Mouse (Mus musculus): ENCODE results near the gene B3gnt3.
"Not testable (repeated sequence)": the region's sequence is repeated elsewhere in the genome, so short reads cannot be mapped to it uniquely, and the experiment has no call there.

Gene B3gnt3

DNA sequence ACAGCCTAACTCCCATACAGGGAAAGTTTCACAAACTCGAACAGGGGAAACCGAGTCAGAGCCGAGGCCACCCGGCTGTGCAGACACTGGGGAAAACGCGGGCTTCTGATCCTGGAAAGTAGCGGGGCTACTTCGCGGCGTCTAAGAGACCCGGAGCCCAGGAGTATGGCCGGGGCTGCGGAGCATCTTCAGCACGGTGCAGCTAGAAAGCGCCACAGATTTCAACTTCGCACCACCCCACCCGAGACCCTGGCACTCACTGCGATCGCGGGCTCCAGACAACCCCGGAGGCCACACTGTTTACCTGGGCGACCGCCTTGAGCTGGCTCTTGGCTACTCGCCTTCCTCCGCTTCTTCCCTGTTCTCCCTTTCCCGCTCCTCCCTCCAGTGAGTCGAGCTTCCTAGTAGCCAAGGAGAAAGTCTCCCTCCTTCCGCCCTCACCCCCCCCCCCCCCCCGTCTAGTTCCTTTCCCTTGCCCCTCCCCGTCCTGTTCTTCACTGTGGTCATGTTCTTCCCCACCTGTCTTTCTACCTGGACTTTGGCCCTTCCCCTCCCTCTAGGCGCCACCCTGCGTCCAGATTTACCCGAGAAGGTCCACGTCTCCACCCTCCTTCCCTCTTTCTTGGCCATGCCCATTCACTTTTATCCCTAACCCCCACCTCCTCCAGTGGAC lies at the start of gene B3gnt3:
Gene B3gnt3 (minus strand): TSS at position 376 of the 673 bp plus-strand sequence.
- no peak for DNase-seq (ENCODE audit: low spot score in 2 of 2)

DNA sequence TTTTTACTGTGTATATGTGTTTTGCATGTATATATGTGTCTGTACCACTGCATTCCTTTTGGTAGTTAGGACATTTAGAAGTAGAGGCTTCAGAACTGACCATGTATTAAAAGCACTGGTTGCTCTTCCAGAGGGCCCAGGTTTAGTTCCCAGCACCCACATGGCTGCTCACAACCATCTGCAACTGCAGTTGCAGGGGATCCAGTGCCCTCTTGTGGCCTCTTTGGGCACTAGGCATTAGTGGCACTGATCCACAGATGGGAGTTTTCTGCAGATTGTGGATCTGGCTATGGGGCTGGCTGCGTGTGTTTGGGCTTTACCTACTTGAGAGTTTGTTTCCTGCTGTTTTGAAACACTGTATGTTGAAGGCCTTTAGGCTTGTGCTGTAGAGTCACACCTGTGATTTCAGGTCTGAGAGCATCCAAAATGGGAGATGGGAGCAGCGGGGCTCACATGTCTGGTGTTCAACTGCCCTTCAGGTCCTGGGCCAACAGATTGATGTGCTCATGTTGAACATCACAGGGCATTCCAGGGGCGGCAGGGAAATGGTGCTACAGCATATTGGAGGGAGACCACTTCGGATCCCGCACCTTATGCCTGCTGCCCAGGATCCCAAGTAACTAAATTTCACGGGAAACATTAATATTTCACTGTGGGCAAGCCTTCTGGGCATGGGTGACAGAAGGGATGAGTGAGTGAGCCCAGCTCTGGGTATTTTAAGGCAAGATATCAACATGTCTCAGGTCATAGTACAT lies 47.9 kb upstream of the B3gnt3 start:
- DNase-seq (ENCODE audit: low spot score in 2 of 2) = not testable (repeated sequence)

GRCm38 (mm10) chr8:71747082-71747481 lies 45.5 kb upstream of the B3gnt3 start:
- DNase-seq (ENCODE audit: low spot score in 2 of 2) = not testable (repeated sequence)

- DNase-seq (ENCODE audit: low spot score in 2 of 2) = no peak
Measured at GRCm38 (mm10) chr8:71745322-71745721, 43.7 kb upstream of the B3gnt3 start.

GRCm38 (mm10) chr8:71742783-71743182 lies 41.2 kb upstream of the B3gnt3 start:
- DNase-seq (ENCODE audit: low spot score in 2 of 2) = no peak

DNA sequence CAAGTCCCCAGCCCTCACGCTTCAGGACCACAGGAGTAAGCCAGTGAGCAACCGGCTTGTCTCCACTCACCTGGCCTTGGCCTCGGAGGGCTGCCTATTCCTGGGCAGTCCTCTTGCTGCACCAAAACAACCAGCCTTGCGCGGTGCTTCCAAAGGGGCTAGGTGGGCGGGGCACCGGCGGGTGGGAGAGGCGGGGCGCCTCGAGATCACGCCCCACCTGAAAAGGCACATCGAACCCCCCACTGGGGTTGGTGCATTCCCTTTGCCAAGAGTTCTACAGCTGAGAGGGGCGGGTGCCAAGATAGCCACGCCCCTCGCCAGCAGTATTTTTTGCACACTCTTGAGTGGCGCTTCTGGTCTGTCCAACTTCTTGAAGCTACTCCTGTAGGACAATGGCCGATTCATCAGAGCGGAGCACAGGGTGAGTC lies 40.1 kb upstream of the B3gnt3 start:
- no peak for DNase-seq (ENCODE audit: low spot score in 2 of 2)

- DNase-seq (ENCODE audit: low spot score in 2 of 2) = no peak
Measured at GRCm38 (mm10) chr8:71741226-71741625, 39.6 kb upstream of the B3gnt3 start.

DNA sequence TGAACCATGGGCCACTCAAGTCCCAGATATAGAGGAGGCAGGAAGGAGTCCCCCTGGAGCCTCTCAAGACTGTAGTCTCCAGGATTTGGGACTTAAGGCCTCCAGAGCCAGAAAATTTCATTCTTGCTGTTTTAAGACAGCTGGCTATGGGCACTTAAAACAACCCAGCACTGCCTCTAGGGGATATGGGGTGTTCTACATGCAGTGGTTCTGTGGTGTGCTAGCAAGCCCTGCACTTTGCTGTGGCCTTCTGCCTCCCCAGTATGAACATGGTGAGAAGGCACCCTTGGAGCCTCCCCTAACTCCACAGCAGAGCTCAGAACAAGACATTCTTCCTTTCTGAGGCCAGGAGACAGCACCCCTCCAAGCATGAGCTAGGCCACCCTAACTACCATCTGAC lies 36.7 kb upstream of the B3gnt3 start:
- DNase-seq (ENCODE audit: low spot score in 2 of 2) = not testable (repeated sequence)

DNA sequence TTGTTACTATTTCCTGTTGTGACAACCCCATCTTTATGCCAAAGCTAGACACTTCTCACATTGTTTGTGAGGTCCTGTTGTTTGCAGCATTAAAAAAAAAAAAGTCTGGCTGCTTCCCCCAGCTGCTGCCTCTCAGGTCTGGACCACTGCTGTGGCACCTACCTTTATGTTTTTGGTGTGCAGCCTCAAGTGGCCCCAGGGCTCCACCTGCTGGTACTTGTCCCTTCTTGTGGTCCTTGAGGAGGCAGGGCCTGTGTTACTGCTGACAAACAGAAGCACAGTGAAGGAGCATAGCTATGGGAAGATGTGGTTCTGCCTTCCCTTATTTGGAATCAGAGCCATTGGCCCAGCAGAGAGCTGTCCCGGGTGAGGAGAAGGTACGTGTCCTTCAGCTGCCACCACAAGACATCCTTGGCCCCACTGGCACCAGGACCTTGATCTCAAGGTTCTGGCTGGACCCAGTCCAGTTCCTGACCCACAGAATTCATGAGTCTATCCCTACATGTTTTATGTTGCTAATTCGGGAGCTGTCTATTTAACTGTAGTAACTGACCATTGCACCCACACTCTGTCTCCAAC lies 30.2 kb upstream of the B3gnt3 start:
- peak in 1 of 2 experiments; percentile 65 for DNase-seq (ENCODE audit: low spot score in 2 of 2)

- no peak for DNase-seq (ENCODE audit: low spot score in 2 of 2)
Measured at GRCm38 (mm10) chr8:71728826-71729620, 27.4 kb upstream of the B3gnt3 start.

- peak in 1 of 2 experiments; percentile 58 for DNase-seq (ENCODE audit: low spot score in 2 of 2)
Measured at GRCm38 (mm10) chr8:71728240-71728785, 26.7 kb upstream of the B3gnt3 start.

DNA sequence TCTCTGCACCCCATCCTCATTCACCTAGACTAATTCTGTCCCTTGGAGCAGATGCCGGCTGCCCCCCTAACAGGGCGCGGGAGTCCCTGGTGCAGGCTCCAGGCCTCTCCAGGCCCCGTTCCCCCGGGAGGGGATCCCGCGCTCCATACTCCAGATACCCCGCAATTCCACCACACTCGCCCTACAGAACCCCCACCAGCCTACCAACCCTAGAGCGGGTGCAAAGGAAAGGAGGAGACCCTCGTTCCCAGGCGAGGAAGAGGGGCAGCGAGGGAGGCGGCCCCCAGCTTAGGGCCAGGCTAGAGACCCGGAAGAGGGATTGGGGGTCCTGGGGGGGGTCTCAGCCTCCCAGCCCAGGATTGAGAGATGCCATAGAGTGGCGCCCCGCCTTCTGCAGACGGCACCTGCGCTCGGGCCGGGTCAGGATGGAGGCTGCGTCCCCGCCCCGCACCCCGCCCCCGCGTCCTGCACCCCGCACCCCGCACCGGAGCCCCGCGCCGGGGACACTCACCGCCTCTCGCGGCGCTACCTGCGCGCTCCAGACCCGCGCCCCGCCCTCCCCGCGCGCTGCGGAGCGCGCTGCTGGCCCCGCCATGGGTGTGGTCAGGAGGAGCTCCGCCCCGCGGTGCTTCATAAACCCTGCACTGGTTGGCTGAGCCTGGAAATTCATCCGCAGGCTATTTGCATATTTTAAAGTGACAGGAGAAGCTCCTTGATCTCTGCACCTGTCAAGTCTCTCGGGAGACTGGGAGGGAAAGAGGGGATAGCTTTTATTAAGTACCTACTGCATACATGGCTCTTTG lies 23.7 kb upstream of the B3gnt3 start, which contains the start of gene Fcho1:
Gene Fcho1 (minus strand): TSS at position 595 of the 803 bp plus-strand sequence.
- DNase-seq (ENCODE audit: low spot score in 2 of 2) = peak; percentile 81 to 84

GRCm38 (mm10) chr8:71724389-71724788 lies 22.8 kb upstream of the B3gnt3 start:
- no peak for DNase-seq (ENCODE audit: low spot score in 2 of 2)

DNA sequence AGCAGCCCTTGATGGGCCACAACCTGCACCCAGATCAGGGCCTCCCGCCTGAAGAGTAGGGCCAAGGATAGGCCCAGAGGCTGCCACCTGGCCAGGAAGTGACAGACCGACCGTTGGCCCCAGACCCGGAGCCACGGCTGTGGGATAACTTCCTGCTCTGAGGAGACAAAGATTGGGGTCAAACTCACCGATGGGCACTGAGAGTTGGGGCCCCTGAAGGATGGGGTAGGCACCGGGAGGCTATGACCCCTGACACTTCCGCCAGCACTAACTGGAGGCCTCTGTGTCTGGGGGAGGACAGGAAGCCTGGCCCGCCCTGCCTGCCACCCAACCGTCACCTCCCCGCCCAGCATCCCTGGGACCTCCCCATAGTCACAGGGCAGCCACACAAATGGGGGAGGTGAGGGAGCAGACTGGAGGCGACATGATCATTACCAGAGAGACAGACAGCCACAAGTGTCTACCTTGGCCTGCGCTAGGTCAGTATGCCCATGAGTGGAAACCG lies 21.5 kb upstream of the B3gnt3 start:
- no peak for DNase-seq (ENCODE audit: low spot score in 2 of 2)

- DNase-seq (ENCODE audit: low spot score in 2 of 2) = peak; percentile 85 to 87
Measured at GRCm38 (mm10) chr8:71719928-71720457, 18.4 kb upstream of the B3gnt3 start.

DNA sequence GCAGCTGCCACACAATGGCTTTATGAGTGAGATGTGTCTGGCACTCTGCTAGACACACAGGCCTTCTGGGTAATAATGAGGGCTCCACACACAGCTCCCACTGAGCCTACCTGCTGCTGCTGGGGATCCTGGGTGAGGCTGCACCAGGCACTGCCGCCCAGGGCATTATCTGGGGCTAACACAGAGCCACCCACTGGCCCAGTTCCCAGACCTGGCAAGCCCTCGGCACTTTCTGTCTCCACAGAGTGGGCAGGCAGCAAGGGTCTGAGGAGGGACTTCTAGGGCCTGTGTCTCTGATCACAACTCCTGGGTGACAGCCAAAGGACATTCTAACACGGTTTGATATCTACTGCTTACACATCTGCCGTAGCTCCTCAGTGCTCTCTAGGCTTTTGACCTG lies 17.6 kb upstream of the B3gnt3 start:
- peak in 1 of 2 experiments; percentile 56 for DNase-seq (ENCODE audit: low spot score in 2 of 2)

GRCm38 (mm10) chr8:71718252-71718651 lies 16.7 kb upstream of the B3gnt3 start:
- DNase-seq (ENCODE audit: low spot score in 2 of 2) = no peak

- no peak for DNase-seq (ENCODE audit: low spot score in 2 of 2)
Measured at GRCm38 (mm10) chr8:71717096-71717495, 15.5 kb upstream of the B3gnt3 start.

GRCm38 (mm10) chr8:71716561-71717053 lies 15.0 kb upstream of the B3gnt3 start:
- no peak for DNase-seq (ENCODE audit: low spot score in 2 of 2)

DNA sequence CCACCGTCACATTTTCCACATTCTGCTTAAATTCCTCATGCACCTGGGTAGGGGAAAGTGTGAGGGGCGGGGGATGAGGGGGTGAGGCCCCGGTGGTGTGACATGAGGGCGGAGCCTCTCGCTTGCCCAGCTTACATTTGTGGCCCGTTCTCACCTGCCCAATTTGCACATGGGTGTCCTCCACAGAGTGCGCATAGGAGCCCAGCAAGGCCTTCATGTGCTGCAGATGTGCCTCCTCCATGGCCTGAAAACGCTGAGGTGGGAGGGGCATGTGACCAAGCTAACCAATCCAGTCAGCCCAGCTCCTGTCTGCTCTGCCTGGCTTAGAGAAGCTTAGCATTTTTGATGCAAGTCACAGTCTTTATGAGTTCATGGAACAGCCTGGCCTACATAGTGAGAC lies 13.9 kb upstream of the B3gnt3 start:
- no peak for DNase-seq (ENCODE audit: low spot score in 2 of 2)
